ENCODE assay signal across 8 mouse cellular contexts in genomic region chr12:3573410-3573809, GRCm38 (mm10). TPM values are rescaled to one million over a fixed set of nuclear protein-coding genes. Genes with fewer than 3 reads are reported as not detected.
DNase-seq lines count a peak whose midpoint lies in the region; ATAC-seq and TF ChIP-seq lines count a peak whose summit lies in the region.

No protein-coding gene starts in this region.

- no peak for TF ChIP-seq CTCF in bone marrow, adult 2 months (IDR thresholded peaks at IDR 0.05; ENCODE audit: control insufficient read depth, insufficient read depth, low read length)
- TF ChIP-seq CTCF in liver, postnatal 0 days (IDR thresholded peaks at IDR 0.05; ENCODE audit: low read depth), result no peak

- H3K9me3 ChIP-seq in heart, embryonic 16.5 days (replicated peaks; ENCODE audit: control insufficient read depth, low read length), result no peaks in the 10 kb centered on the region
- H3K9me3 ChIP-seq in forebrain, embryonic 16.5 days (ENCODE audit: control insufficient read depth, low read length), result no peaks in the 10 kb centered on the region
- no peaks in the 10 kb centered on the region for H3K9me3 ChIP-seq in liver, postnatal 0 days (ENCODE audit: low read length)

- no peak for TF ChIP-seq EP300 in liver, postnatal 0 days (IDR thresholded peaks at IDR 0.05; ENCODE audit: low read depth)

- no peak for TF ChIP-seq POLR2A in bone marrow, adult 2 months (IDR thresholded peaks at IDR 0.05; ENCODE audit: borderline replicate concordance, control insufficient read depth, low read depth, low read length)

- no peaks in the 10 kb centered on the region for H3K36me3 ChIP-seq in heart, embryonic 16.5 days (ENCODE audit: control insufficient read depth, insufficient read depth)
- no peaks in the 10 kb centered on the region for H3K36me3 ChIP-seq in forebrain, embryonic 16.5 days (ENCODE audit: control insufficient read depth, insufficient read depth)
- no peaks in the 10 kb centered on the region for H3K36me3 ChIP-seq in liver, postnatal 0 days (replicated peaks; ENCODE audit: insufficient read depth, low read length)

- peak overlapping the region; percentile 76 for H3K4me2 ChIP-seq in heart, embryonic 16.5 days (ENCODE audit: low read depth, low read length)
- H3K4me2 ChIP-seq in forebrain, embryonic 16.5 days (ENCODE audit: low read length), result peak overlapping the region; percentile 88
- H3K4me2 ChIP-seq in liver, postnatal 0 days (ENCODE audit: low read depth, low read length), result peak overlapping the region; percentile 86

- no peak for DNase-seq in heart, postnatal 25 days (ENCODE audit: low spot score)
- DNase-seq in liver, postnatal 0 days, result no peak
- no peak for DNase-seq in right cerebral cortex, adult 18-20 months
- DNase-seq in adipocyte (ENCODE audit: low spot score), result no peak

- H3K27ac ChIP-seq in heart, embryonic 16.5 days (ENCODE audit: low read length), result no peak overlapping the region
- H3K27ac ChIP-seq in bone marrow, adult 2 months (ENCODE audit: control insufficient read depth, insufficient read depth, low read depth, low read length, poor library complexity), result no peak overlapping the region
- no peak overlapping the region for H3K27ac ChIP-seq in forebrain, embryonic 16.5 days (ENCODE audit: low read length)
- 0 out of 2 replicates have a peak overlapping the region, but pooled peaks have one; percentile 94 for H3K27ac ChIP-seq in liver, postnatal 0 days (ENCODE audit: low read depth)

- no peaks in the 10 kb centered on the region for H3K27me3 ChIP-seq in heart, embryonic 16.5 days (ENCODE audit: control insufficient read depth, insufficient read depth, low read length)
- no peaks in the 10 kb centered on the region for H3K27me3 ChIP-seq in forebrain, embryonic 16.5 days (replicated peaks; ENCODE audit: control insufficient read depth, insufficient read depth, low read length)
- no peaks in the 10 kb centered on the region for H3K27me3 ChIP-seq in liver, postnatal 0 days (ENCODE audit: insufficient read depth, low read length)

- peak overlapping the region; percentile 82 for H3K9ac ChIP-seq in heart, embryonic 16.5 days (ENCODE audit: low read length)
- H3K9ac ChIP-seq in forebrain, embryonic 16.5 days (replicated peaks; ENCODE audit: low read depth, low read length), result peak overlapping the region; percentile 35; the same call in 1 of the 2 replicates
- peak overlapping the region; percentile 95 for H3K9ac ChIP-seq in liver, postnatal 0 days (replicated peaks)

- intact Hi-C loops in heart, postnatal 25 days (cut with DNase I), result loop anchor here (5.0 kb wide), 1 partner anchor 146 kb away; the partner anchor contains the start of gene Asxl2

- no peak for ATAC-seq in heart, embryonic 16.5 days (replicated peaks; ENCODE audit: extremely low read depth, insufficient read depth, low FRiP score)
- no peak for ATAC-seq in forebrain, embryonic 16.5 days
- no peak for ATAC-seq in liver, postnatal 0 days
- ATAC-seq in activated CD4-positive, CD25-positive, alpha-beta regulatory T cell, adult 4 months, result no peak

- peaks cover 15% of the 10 kb centered on the region; the same call in 1 of the 2 replicates for H3K4me1 ChIP-seq in heart, embryonic 16.5 days (ENCODE audit: control insufficient read depth, insufficient read depth, low read length)
- peaks cover 1% of the 10 kb centered on the region for H3K4me1 ChIP-seq in bone marrow, adult 2 months (ENCODE audit: control insufficient read depth, insufficient read depth, low read length)
- H3K4me1 ChIP-seq in forebrain, embryonic 16.5 days (replicated peaks; ENCODE audit: control insufficient read depth, insufficient read depth, low read length), result peaks cover 15% of the 10 kb centered on the region
- peaks cover 21% of the 10 kb centered on the region for H3K4me1 ChIP-seq in liver, postnatal 0 days (ENCODE audit: insufficient read depth)

- 44% methylated on average over 6 of the region's 6 CpGs for WGBS in heart, embryonic 16.5 days
- 56% methylated on average over 6 of the region's 6 CpGs for WGBS in bone marrow, adult 2 months
- 32% methylated on average over 6 of the region's 6 CpGs for WGBS in forebrain, embryonic 16.5 days
- 44% methylated on average over 6 of the region's 6 CpGs for WGBS in liver, postnatal 0 days (ENCODE audit: insufficient replicate concordance)

- peak overlapping the region; percentile 73 for H3K4me3 ChIP-seq in heart, embryonic 16.5 days (ENCODE audit: low read length)
- H3K4me3 ChIP-seq in bone marrow, adult 2 months (replicated peaks; ENCODE audit: control insufficient read depth, low read depth, low read length), result peak overlapping the region; percentile 46
- peak overlapping the region; percentile 87 for H3K4me3 ChIP-seq in forebrain, embryonic 16.5 days (replicated peaks; ENCODE audit: low read length)
- peak overlapping the region; percentile 96 for H3K4me3 ChIP-seq in liver, postnatal 0 days (ENCODE audit: low read depth, low read length)

RNA-seq across cellular contexts. Expression of gene Dtnb, which starts 1.2 kb away (rescaled TPM):
- polyA plus RNA-seq in heart, embryonic 16.5 days (2015; fragmentation: Nextera tagmentation; extraction: Ambion mirVana), result 14.2 and 14.3 TPM in 2 replicates
- 1 to 10 TPM; 5.3 to 5.4 TPM for total RNA-seq in heart, postnatal 25 days (2021)
- polyA plus RNA-seq in bone marrow, adult 2 months (2011; ENCODE audit: insufficient read depth, insufficient read length, low replicate concordance, missing spikeins), result 22.5 and 34.6 TPM in 2 replicates
- 34.0 and 36.8 TPM in 2 replicates for polyA plus RNA-seq in forebrain, embryonic 16.5 days (2015; fragmentation: Nextera tagmentation; extraction: Ambion mirVana)
- polyA plus RNA-seq in liver, postnatal 0 days (2015; fragmentation: Nextera tagmentation; extraction: Ambion mirVana), result 15.7 and 16.2 TPM in 2 replicates
- polyA plus RNA-seq in activated CD4-positive, CD25-positive, alpha-beta regulatory T cell, adult 4 months (2017; shearing (Covaris generic)), result 10 to 100 TPM; 20.2 to 20.4 TPM

Comparison
In these comparisons a context has a peak if more than half of its experiments do, and no peak if none do; other contexts are left out.
1. H3K4me3 ChIP-seq: peak in every context shown above with its lines; median percentile 96 in liver, postnatal 0 days; 87 in forebrain, embryonic 16.5 days; 73 in heart, embryonic 16.5 days; 46 in bone marrow, adult 2 months.
2. H3K9ac ChIP-seq: peak in every context shown above with its lines; median percentile 95 in liver, postnatal 0 days; 82 in heart, embryonic 16.5 days; 35 in forebrain, embryonic 16.5 days.